Mouse (Mus musculus) E14TG2a.4 (cell line): ENCODE measurements at regions not wholly inside any gene's neighbourhood (a gene's known extent, or its start where the extent isn't known, plus 50 kb on each side); places are given as distances from the start of the nearest gene placed in this dataset.

Experiments
- CTCF ChIP-seq: conservative IDR thresholded peaks from 2 replicates; pipeline ENCODE4 v1.5.1; 2014; ENCODE audit warnings: low read length
- NANOG ChIP-seq: IDR thresholded peaks from 2 replicates; pipeline ENCODE4 v1.6.1; 2014; ENCODE audit warnings: borderline replicate concordance, low read length, mixed read lengths
- POU5F1 ChIP-seq: IDR thresholded peaks from 2 replicates; pipeline ENCODE4 v1.6.1; 2014; ENCODE audit warnings: low read length, borderline replicate concordance

- no peak for TF ChIP-seq CTCF
- TF ChIP-seq NANOG = no peak
- no peak for TF ChIP-seq POU5F1
Measured at GRCm38 (mm10) chr14:36196517-36196916, 101.8 kb downstream of the 4930474N05Rik start.
